Mouse (Mus musculus) E14TG2a.4 (cell line): ENCODE data around the gene Cstf2.

Source experiments
- H3K27me3 ChIP-seq: 2 replicates; pipeline ENCODE4 v1.6.1; 2014; ENCODE audit warnings: low read length, control low read depth; ENCODE audit not compliant: insufficient read depth
- H3K36me3 ChIP-seq: 2 replicates; pipeline ENCODE4 v1.6.1; 2014; ENCODE audit warnings: low read length, control low read depth; ENCODE audit not compliant: insufficient read depth
- H3K4me1 ChIP-seq: replicated peaks from 2 replicates; pipeline ENCODE4 v1.6.1; 2014; ENCODE audit warnings: low read depth, low read length, control low read depth
- H3K4me3 ChIP-seq: replicated peaks from 2 replicates; pipeline ENCODE4 v1.5.1; 2014; ENCODE audit warnings: mild to moderate bottlenecking, low read length
- H3K9me3 ChIP-seq: 2 replicates; pipeline ENCODE4 v1.6.1; 2014; ENCODE audit warnings: low read length, control low read depth
- CTCF ChIP-seq: conservative IDR thresholded peaks from 2 replicates; pipeline ENCODE4 v1.5.1; 2014; ENCODE audit warnings: low read length
- NANOG ChIP-seq: IDR thresholded peaks from 2 replicates; pipeline ENCODE4 v1.6.1; 2014; ENCODE audit warnings: borderline replicate concordance, low read length, mixed read lengths
- POU5F1 ChIP-seq: IDR thresholded peaks from 2 replicates; pipeline ENCODE4 v1.6.1; 2014; ENCODE audit warnings: low read length, borderline replicate concordance

Gene Cstf2

GRCm38 (mm10) chrX:134058987-134059712 lies at the start of gene Cstf2:
Gene Cstf2 (plus strand): TSS chrX:134059187.
- H3K4me1 ChIP-seq = peaks cover 13% of the 10 kb centered on the region; the same call in 1 of the 2 replicates

GRCm38 (mm10) chrX:134019005-134019404 lies 40.0 kb upstream of the Cstf2 start:
- H3K4me1 ChIP-seq = no peaks in the 10 kb centered on the region
- TF ChIP-seq CTCF (peak; percentile 49), NANOG (no peak)
- H3K4me3 ChIP-seq = no peak overlapping the region

More at GRCm38 (mm10) chrX:134058987-134059712, at the start of gene Cstf2:
- TF ChIP-seq POU5F1 = no peak
- TF ChIP-seq CTCF = no peak
- no peaks in the 10 kb centered on the region for H3K27me3 ChIP-seq
- peak within 1 kb of the TSS; percentile 85 for H3K4me3 ChIP-seq
- H3K9me3 ChIP-seq = no peaks in the 10 kb centered on the region
- H3K36me3 ChIP-seq = peaks cover 36% of the 10 kb centered on the region

GRCm38 (mm10) chrX:134020664-134021063 lies 38.3 kb upstream of the Cstf2 start:
- Histone ChIP-seq H3K27me3 (no peaks in the 10 kb centered on the region), H3K36me3 (no peaks in the 10 kb centered on the region)

More at GRCm38 (mm10) chrX:134019005-134019404, 40.0 kb upstream of the Cstf2 start:
- Histone ChIP-seq H3K27me3 (no peaks in the 10 kb centered on the region), H3K9me3 (no peaks in the 10 kb centered on the region), H3K36me3 (no peaks in the 10 kb centered on the region)

GRCm38 (mm10) chrX:134048994-134049393 lies 10.0 kb upstream of the Cstf2 start:
- Histone ChIP-seq H3K36me3 (no peaks in the 10 kb centered on the region), H3K27me3 (no peaks in the 10 kb centered on the region), H3K4me1 (no peaks in the 10 kb centered on the region), H3K4me3 (no peak overlapping the region), H3K9me3 (no peaks in the 10 kb centered on the region)
- TF ChIP-seq NANOG (no peak), CTCF (no peak), POU5F1 (no peak)

More at GRCm38 (mm10) chrX:134020664-134021063, 38.3 kb upstream of the Cstf2 start:
- no peaks in the 10 kb centered on the region for H3K9me3 ChIP-seq
- no peak overlapping the region for H3K4me3 ChIP-seq
- no peaks in the 10 kb centered on the region for H3K4me1 ChIP-seq
- no peak for TF ChIP-seq POU5F1
- TF ChIP-seq NANOG = no peak
- TF ChIP-seq CTCF = no peak

GRCm38 (mm10) chrX:134056897-134057296 lies 2.1 kb upstream of the Cstf2 start:
- Histone ChIP-seq H3K36me3 (peaks cover 14% of the 10 kb centered on the region), H3K9me3 (no peaks in the 10 kb centered on the region), H3K4me1 (peaks cover 13% of the 10 kb centered on the region; the same call in 1 of the 2 replicates), H3K4me3 (no peak overlapping the region), H3K27me3 (no peaks in the 10 kb centered on the region)
- TF ChIP-seq POU5F1 (no peak), NANOG (no peak)

GRCm38 (mm10) chrX:134058040-134058875 lies 729 bp upstream of the Cstf2 start:
- Histone ChIP-seq H3K4me1 (peaks cover 13% of the 10 kb centered on the region; the same call in 1 of the 2 replicates), H3K4me3 (peak overlapping the region; percentile 26; the same call in 1 of the 2 replicates)
- no peak for TF ChIP-seq NANOG
- TF ChIP-seq POU5F1 = no peak
- TF ChIP-seq CTCF = no peak

GRCm38 (mm10) chrX:134059764-134060163 lies 777 bp downstream of the Cstf2 start:
- H3K4me1 ChIP-seq = peaks cover 13% of the 10 kb centered on the region; the same call in 1 of the 2 replicates
- H3K9me3 ChIP-seq = no peaks in the 10 kb centered on the region
- peak overlapping the region; percentile 85 for H3K4me3 ChIP-seq
- peaks cover 43% of the 10 kb centered on the region for H3K36me3 ChIP-seq
- no peak for TF ChIP-seq NANOG
- TF ChIP-seq POU5F1 = no peak
- no peak for TF ChIP-seq CTCF
- H3K27me3 ChIP-seq = no peaks in the 10 kb centered on the region

More at GRCm38 (mm10) chrX:134058040-134058875, 729 bp upstream of the Cstf2 start:
- Histone ChIP-seq H3K27me3 (no peaks in the 10 kb centered on the region), H3K36me3 (peaks cover 28% of the 10 kb centered on the region), H3K9me3 (no peaks in the 10 kb centered on the region)

- no peak for TF ChIP-seq NANOG
- H3K4me3 ChIP-seq = no peak overlapping the region
- peaks cover 42% of the 10 kb centered on the region for H3K36me3 ChIP-seq
- no peaks in the 10 kb centered on the region for H3K27me3 ChIP-seq
- H3K9me3 ChIP-seq = no peaks in the 10 kb centered on the region
- H3K4me1 ChIP-seq = no peaks in the 10 kb centered on the region
These were observed 26.5 kb downstream of the Cstf2 start for GRCm38 (mm10) chrX:134085453-134085852.
